Mouse (Mus musculus) embryonic facial prominence, embryonic 14.5 days (tissue): ENCODE data around the gene Ssbp2. TPM values are rescaled to one million over a fixed set of nuclear protein-coding genes. Genes with fewer than 3 reads are reported as not detected.

Experiments
- ATAC-seq: fragments of 200-750 bp; cut with Nextera tagmentation; 2 replicates; pipeline ENCODE4 v1.8.0; 2017; ENCODE audit warnings: low read depth, moderate number of reproducible peaks, moderate TSS enrichment
- DNase-seq: peaks from one replicate; pipeline ENCODE4 v3.0.0-alpha.2; 2015; ENCODE audit warnings: low spot score
- H3K27ac ChIP-seq: fragments of 300-500 bp; sonication (generic); replicated peaks from 2 replicates; pipeline ENCODE4 v1.5.1; 2014; ENCODE audit warnings: low read depth, mild to moderate bottlenecking, low read length, moderate library complexity
- H3K27me3 ChIP-seq: fragments of 300-500 bp; sonication (generic); replicated peaks from 2 replicates; pipeline ENCODE4 v1.6.1; 2014; ENCODE audit warnings: low read length; ENCODE audit not compliant: control insufficient read depth, insufficient read depth
- H3K36me3 ChIP-seq: fragments of 300-500 bp; sonication (generic); 2 replicates; pipeline ENCODE4 v1.6.1; 2014; ENCODE audit warnings: low read length, mixed read lengths; ENCODE audit not compliant: control insufficient read depth, insufficient read depth
- H3K4me1 ChIP-seq: fragments of 300-500 bp; sonication (generic); 2 replicates; pipeline ENCODE4 v1.6.1; 2014; ENCODE audit warnings: antibody characterized with exemption, low read length; ENCODE audit not compliant: control insufficient read depth, insufficient read depth
- H3K4me2 ChIP-seq: fragments of 300-500 bp; sonication (generic); 2 replicates; pipeline ENCODE4 v1.6.1; 2014; ENCODE audit warnings: low read depth, mild to moderate bottlenecking, low read length, moderate library complexity, mixed read lengths
- H3K4me3 ChIP-seq: fragments of 300-500 bp; sonication (generic); 2 replicates; pipeline ENCODE4 v1.5.1; 2014; ENCODE audit warnings: low read depth, mild to moderate bottlenecking, low read length
- H3K9ac ChIP-seq: fragments of 300-500 bp; sonication (generic); 2 replicates; pipeline ENCODE4 v1.6.1; 2014; ENCODE audit warnings: low read depth, mild to moderate bottlenecking, low read length, moderate library complexity, mixed read lengths
- H3K9me3 ChIP-seq: fragments of 300-500 bp; sonication (generic); 2 replicates; pipeline ENCODE4 v1.6.1; 2016; ENCODE audit warnings: low read length; ENCODE audit not compliant: control insufficient read depth
- WGBS: fragments of 180-500 bp; shearing (Covaris S2); extraction: QIAGEN DNeasy Blood & Tissue Kit; methylation state at CpG from one replicate; pipeline ENCODE4 v1.1.7; 2014; 5-methylcytosine and 5-hydroxymethylcytosine counted together
- polyA plus RNA-seq: library from polyadenylated mRNA; unstranded; fragments of >200 nt; fragmentation: Nextera tagmentation; extraction: Ambion mirVana; gene quantifications from 2 replicates; pipeline ENCODE4 v1.2.1, GENCODE M21; 2014

Gene Ssbp2
- polyA plus RNA-seq, 1 experiment from 2014 or later, result 148 TPM

DNA sequence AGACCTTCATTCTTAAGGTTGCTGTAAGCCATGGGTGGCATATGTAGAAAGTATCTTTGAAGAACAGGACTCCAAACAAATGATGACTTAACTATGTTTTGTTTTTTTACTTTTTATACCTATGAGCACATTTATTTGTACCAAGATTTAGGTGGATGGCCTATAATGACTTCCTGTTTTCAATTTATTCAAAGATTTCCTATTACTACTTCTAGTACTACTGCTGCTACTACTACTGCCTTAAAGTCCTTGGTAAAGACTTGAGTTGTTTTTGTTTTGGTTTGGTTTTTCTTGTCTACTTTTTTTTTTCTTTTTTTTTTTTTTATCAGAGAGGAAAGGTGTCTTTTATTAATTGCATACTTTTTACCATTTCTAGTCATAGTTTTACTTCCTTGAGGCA, 121.4 kb downstream of the Ssbp2 start:
- Histone ChIP-seq H3K4me1 (no peaks in the 10 kb centered on the region), H3K36me3 (no peaks in the 10 kb centered on the region), H3K4me2 (no peak overlapping the region), H3K9me3 (no peaks in the 10 kb centered on the region), H3K27ac (no peak overlapping the region), H3K27me3 (no peaks in the 10 kb centered on the region), H3K4me3 (no peak overlapping the region), H3K9ac (no peak overlapping the region)
- ATAC-seq (no peak), DNase-seq (no peak)

DNA sequence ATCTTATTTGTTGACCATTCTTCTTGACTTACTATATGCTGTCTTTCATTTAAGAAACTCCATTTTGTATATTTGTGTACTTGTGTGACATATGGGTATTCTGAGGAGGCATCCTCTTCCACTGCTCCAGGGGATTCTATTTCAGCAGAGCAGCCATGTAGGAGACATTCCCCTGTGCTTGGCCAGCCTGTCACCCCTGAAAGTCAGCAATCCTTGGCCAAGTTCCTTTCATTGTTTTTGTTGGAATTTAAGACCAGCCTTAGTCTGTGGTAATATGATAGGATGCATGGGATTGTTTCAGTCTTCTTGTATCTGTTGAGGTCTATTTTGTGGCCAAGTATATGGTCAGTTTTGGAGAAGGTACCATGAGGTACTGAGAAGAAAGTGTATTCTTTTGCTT, 122.1 kb downstream of the Ssbp2 start:
- H3K4me2 ChIP-seq, result no peak overlapping the region
- no peaks in the 10 kb centered on the region for H3K36me3 ChIP-seq
- H3K4me1 ChIP-seq, result no peaks in the 10 kb centered on the region
- H3K9ac ChIP-seq, result no peak overlapping the region
- H3K27me3 ChIP-seq, result no peaks in the 10 kb centered on the region
- H3K9me3 ChIP-seq, result no peaks in the 10 kb centered on the region
- ATAC-seq, result no peak
- H3K4me3 ChIP-seq, result no peak overlapping the region
- no peak overlapping the region for H3K27ac ChIP-seq
- DNase-seq, result no peak

DNA sequence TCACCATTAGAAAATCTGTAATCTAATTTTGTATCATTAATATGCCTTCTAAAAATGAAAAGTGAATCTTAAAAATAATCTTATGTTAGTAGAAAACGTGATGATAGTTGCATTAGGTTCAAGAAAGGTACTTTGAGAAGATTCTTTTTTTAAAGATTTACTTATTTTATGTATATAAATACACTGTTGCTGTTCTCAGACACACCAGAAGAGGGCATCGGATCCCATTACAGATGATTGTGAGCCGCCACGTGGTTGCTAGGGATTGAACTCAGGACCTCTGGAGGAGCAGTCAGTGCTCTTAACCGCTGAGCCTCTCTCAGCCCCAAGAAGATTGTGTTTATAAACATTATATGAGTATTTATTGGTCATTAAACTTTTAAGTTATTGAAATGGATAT, 126.3 kb downstream of the Ssbp2 start:
- H3K9me3 ChIP-seq, result no peaks in the 10 kb centered on the region
- H3K4me1 ChIP-seq, result no peaks in the 10 kb centered on the region
- no peaks in the 10 kb centered on the region for H3K27me3 ChIP-seq
- no peak overlapping the region for H3K4me3 ChIP-seq
- ATAC-seq (no peak), DNase-seq (no peak)
- no peak overlapping the region for H3K4me2 ChIP-seq
- H3K9ac ChIP-seq, result no peak overlapping the region
- WGBS, result 75% methylated on average over 5 of the region's 5 CpGs
- H3K27ac ChIP-seq, result no peak overlapping the region
- H3K36me3 ChIP-seq, result no peaks in the 10 kb centered on the region

DNA sequence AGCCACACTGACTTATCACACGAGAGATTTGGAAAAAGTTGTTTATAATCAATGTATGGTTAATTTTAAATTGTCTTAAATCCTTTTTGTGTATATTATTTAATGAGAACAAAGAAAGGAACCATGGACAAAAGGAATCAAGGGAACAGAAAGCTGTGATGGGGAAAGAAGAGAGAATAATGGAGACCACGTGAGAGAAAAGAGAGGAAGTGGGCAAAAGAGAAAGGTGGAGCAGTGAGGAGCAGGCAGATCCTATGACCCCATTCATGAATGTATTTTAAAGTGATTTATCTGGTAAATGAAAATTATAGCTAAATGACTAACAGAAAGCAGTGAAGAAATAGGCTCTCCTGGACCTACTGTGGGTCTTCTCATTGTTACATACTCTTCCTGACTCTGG, 128.4 kb downstream of the Ssbp2 start:
- Histone ChIP-seq H3K36me3 (no peaks in the 10 kb centered on the region), H3K9ac (no peak overlapping the region), H3K4me1 (no peaks in the 10 kb centered on the region), H3K27ac (no peak overlapping the region), H3K4me2 (no peak overlapping the region), H3K4me3 (no peak overlapping the region), H3K9me3 (no peaks in the 10 kb centered on the region), H3K27me3 (no peaks in the 10 kb centered on the region)
- DNase-seq (no peak), ATAC-seq (no peak)
- 67% methylated on average over 2 of the region's 2 CpGs for WGBS

DNA sequence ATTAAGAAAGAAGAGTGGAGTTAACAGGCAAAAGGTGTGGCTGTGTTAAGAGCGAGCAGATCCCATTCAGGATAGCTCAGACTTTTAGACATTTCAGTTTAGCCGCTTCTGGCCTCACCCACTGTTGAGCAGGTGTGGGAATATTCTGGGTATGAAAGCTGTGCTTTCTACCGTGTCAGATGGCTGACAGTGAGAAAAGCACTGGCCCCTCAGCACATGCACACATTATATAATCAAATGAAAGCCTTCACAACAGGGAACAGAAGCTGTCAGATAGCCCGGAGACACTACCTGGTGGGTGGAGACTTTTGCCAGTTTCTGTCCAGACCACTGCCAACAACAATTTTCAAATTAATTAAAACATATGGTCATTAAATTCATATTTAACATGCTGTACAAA, 131.8 kb downstream of the Ssbp2 start:
- DNase-seq (no peak), ATAC-seq (no peak)
- no peaks in the 10 kb centered on the region for H3K36me3 ChIP-seq
- no peak overlapping the region for H3K4me3 ChIP-seq
- 66% methylated on average over 4 of the region's 4 CpGs for WGBS
- H3K9me3 ChIP-seq, result no peaks in the 10 kb centered on the region
- no peak overlapping the region for H3K27ac ChIP-seq
- no peak overlapping the region for H3K9ac ChIP-seq
- no peaks in the 10 kb centered on the region for H3K4me1 ChIP-seq
- no peak overlapping the region for H3K4me2 ChIP-seq
- no peaks in the 10 kb centered on the region for H3K27me3 ChIP-seq

DNA sequence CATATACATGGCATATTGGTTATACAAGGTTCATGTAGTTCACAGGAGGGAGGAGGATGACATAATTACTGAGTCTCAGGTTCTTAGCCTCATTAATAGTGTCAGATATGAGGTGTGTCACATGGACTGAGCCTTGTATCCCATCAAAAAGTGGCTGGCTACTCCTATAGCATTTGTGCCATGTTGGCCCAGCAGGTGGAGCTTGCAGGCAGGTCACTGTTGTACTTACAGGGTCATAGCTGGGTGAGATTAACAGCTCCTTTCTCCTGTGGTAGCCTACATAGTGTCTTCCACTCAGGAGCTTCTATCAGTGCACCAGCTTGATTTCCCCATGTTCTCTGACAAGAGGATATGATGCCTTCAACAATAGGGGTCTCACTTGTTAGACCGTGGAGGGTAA, 135.2 kb downstream of the Ssbp2 start:
- ATAC-seq, result no peak
- H3K9me3 ChIP-seq, result no peaks in the 10 kb centered on the region
- no peak overlapping the region for H3K4me2 ChIP-seq
- H3K4me1 ChIP-seq, result no peaks in the 10 kb centered on the region
- H3K27ac ChIP-seq, result no peak overlapping the region
- H3K27me3 ChIP-seq, result no peaks in the 10 kb centered on the region
- H3K9ac ChIP-seq, result no peak overlapping the region
- no peak for DNase-seq
- H3K4me3 ChIP-seq, result no peak overlapping the region
- no peaks in the 10 kb centered on the region for H3K36me3 ChIP-seq
- WGBS, result 96% methylated on average over 1 of the region's 1 CpGs

DNA sequence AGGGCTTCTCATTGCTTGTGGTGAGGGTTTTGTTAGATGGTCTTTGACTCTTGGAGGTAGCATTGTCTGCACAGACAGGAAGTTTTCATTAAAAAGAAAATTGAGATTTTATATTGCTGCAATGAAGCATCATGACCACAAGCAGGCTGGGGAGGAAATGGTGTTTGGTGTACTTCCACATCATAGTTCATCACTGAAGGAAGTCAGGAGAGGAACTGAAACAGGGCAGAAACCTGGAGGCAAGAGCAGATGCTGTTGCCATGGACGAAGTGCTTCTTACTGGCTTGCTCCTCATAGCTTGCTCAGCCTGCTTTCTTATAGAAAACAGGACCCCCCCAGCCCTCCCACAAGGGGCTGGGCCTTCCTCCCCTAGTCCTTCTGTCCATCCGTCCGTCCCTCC, 139.5 kb downstream of the Ssbp2 start:
- DNase-seq (no peak), ATAC-seq (no peak)
- Histone ChIP-seq H3K9me3 (no peaks in the 10 kb centered on the region), H3K4me1 (no peaks in the 10 kb centered on the region), H3K27ac (no peak overlapping the region), H3K4me2 (no peak overlapping the region), H3K27me3 (no peaks in the 10 kb centered on the region), H3K36me3 (no peaks in the 10 kb centered on the region), H3K4me3 (no peak overlapping the region), H3K9ac (no peak overlapping the region)
- WGBS, result 91% methylated on average over 2 of the region's 3 CpGs

DNA sequence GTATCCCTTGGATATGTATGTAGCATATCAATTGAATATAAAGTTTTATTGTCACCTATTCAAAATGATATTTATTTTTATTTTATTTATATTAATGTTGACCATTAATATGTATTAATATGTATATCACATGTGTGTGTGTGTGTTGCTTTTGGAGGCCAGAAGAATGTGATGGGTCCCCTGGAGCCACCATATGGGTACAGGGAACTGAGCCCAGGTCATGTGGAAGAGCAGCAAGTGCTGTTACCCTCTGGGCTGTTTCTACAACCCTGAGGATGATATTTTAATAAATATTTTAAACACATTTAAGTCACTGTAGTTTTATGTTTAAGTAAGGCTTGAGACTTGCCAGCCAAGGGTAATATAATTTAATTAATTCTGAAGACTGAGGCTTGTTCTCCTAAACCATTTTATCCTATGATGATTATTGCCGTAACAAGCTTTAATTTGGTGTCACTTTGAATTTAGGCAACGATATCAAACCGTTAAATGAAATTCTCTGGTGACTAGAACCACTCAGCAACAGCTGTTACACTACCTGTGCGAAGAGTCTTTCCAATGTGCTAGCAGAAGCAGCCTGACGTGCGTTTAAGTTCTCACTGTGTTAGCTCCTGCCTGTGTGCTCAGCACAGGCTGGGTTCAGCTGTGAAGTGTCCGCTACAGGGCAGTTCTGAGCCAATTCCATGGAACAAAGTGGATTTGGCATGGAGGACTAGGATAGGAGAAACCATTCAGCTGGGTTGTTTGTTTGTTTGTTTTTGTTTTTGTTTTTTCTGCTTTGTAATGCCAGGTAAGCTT, 145.2 kb downstream of the Ssbp2 start:
- H3K9me3 ChIP-seq, result no peaks in the 10 kb centered on the region
- H3K36me3 ChIP-seq, result no peaks in the 10 kb centered on the region
- no peak for ATAC-seq
- whole genome bisulfite sequencing, result 81% methylated on average over 7 of the region's 7 CpGs
- H3K27me3 ChIP-seq, result no peaks in the 10 kb centered on the region
- H3K4me2 ChIP-seq, result no peak overlapping the region
- H3K9ac ChIP-seq, result no peak overlapping the region
- no peak overlapping the region for H3K4me3 ChIP-seq
- no peak overlapping the region for H3K27ac ChIP-seq
- DNase-seq, result peak; percentile 13
- H3K4me1 ChIP-seq, result no peaks in the 10 kb centered on the region

DNA sequence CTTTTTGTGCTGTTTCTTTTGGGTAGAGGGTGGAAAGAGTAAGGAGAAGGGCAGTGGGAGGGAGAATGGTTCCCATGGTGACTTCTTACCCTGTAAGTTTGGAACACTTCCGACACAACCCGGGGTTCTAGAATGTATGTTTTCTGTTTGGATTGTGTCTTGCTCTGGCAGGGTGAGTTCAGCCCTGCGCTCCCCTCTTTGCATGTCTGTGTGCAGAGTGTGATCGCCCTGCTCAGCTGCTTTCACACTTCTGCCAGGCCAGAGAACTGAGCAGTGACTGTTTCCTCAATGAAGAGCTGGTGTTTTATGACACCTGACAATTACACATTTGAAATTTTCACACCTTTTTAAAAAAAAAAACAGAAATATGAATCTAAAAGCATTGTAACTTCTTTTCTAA, 150.5 kb downstream of the Ssbp2 start:
- Histone ChIP-seq H3K27ac (no peak overlapping the region), H3K4me2 (no peak overlapping the region), H3K4me1 (no peaks in the 10 kb centered on the region), H3K4me3 (no peak overlapping the region), H3K36me3 (0 out of 2 replicates have a peak, but pooled peaks cover 5% of the 10 kb centered on the region), H3K9ac (no peak overlapping the region), H3K9me3 (no peaks in the 10 kb centered on the region), H3K27me3 (no peaks in the 10 kb centered on the region)
- DNase-seq (no peak), ATAC-seq (no peak)
- 79% methylated on average over 4 of the region's 4 CpGs for WGBS
